ENCODE assay signal across 8 mouse cellular contexts in genomic region chr5:65955343-65956143, GRCm38 (mm10). TPM values are rescaled to one million over a fixed set of nuclear protein-coding genes. Genes with fewer than 3 reads are reported as not detected.
DNase-seq lines count a peak whose midpoint lies in the region; ATAC-seq lines count a peak whose summit lies in the region.

No protein-coding gene starts in this region.

- peak overlapping the region; percentile 33; the same call in 1 of the 2 replicates for H3K27ac ChIP-seq in heart, embryonic 12.5 days (ENCODE audit: poor library complexity, severe bottlenecking)
- H3K27ac ChIP-seq in kidney, embryonic 16.5 days (ENCODE audit: low read length) = no peak overlapping the region

- H3K9me3 ChIP-seq in erythroblast, embryonic 14.5 days (ENCODE audit: control insufficient read depth, low read length) = no peaks in the 10 kb centered on the region
- no peaks in the 10 kb centered on the region for H3K9me3 ChIP-seq in heart, embryonic 12.5 days (replicated peaks)
- H3K9me3 ChIP-seq in kidney, embryonic 16.5 days (ENCODE audit: low read length) = no peaks in the 10 kb centered on the region

- WGBS in heart, embryonic 12.5 days = 28% methylated on average over 23 of the region's 23 CpGs
- 43% methylated on average over 23 of the region's 23 CpGs for WGBS in kidney, embryonic 16.5 days

- no peaks in the 10 kb centered on the region for H3K36me3 ChIP-seq in erythroblast, embryonic 14.5 days (ENCODE audit: control insufficient read depth)
- no peaks in the 10 kb centered on the region for H3K36me3 ChIP-seq in heart, embryonic 12.5 days
- no peaks in the 10 kb centered on the region for H3K36me3 ChIP-seq in kidney, embryonic 16.5 days (ENCODE audit: insufficient read depth, low read length)

- peak overlapping the region; percentile 70 for H3K4me2 ChIP-seq in heart, embryonic 12.5 days
- H3K4me2 ChIP-seq in kidney, embryonic 16.5 days (replicated peaks; ENCODE audit: low read depth, low read length) = peak overlapping the region; percentile 57

- no peak overlapping the region for H3K9ac ChIP-seq in heart, embryonic 12.5 days
- H3K9ac ChIP-seq in kidney, embryonic 16.5 days (replicated peaks; ENCODE audit: low read length) = peak overlapping the region; percentile 9; the same call in 1 of the 2 replicates

- peaks cover 11% of the 10 kb centered on the region for H3K4me1 ChIP-seq in erythroblast, embryonic 14.5 days (ENCODE audit: control insufficient read depth)
- peaks cover 13% of the 10 kb centered on the region for H3K4me1 ChIP-seq in heart, embryonic 12.5 days (replicated peaks)
- peaks cover 8% of the 10 kb centered on the region for H3K4me1 ChIP-seq in kidney, embryonic 16.5 days (ENCODE audit: insufficient read depth, low read length)

- DNase-seq in A20 (ENCODE audit: low read depth, low spot score) (peak; percentile 84), liver (peak; percentile 79)
- DNase-seq in adrenal gland, postnatal 4 days (ENCODE audit: low spot score in 2 of 2) = peak; percentile 53 to 71
- peak; percentile 78 to 92 for DNase-seq in monocyte, adult 2 months (ENCODE audit: low read depth in 1 of 2, low spot score in 2 of 2)
- DNase-seq in spleen, postnatal 14 days (ENCODE audit: low spot score in 2 of 2) = peak; percentile 76 to 85

- ATAC-seq in heart, embryonic 12.5 days (ENCODE audit: insufficient number of reproducible peaks, low FRiP score) = peak; percentile 22
- 0 out of 2 replicates have a peak, but pooled peaks have one; percentile 33 for ATAC-seq in kidney, embryonic 16.5 days (ENCODE audit: low FRiP score, low TSS enrichment)

- H3K27me3 ChIP-seq in erythroblast, embryonic 14.5 days (ENCODE audit: control insufficient read depth) = no peaks in the 10 kb centered on the region
- H3K27me3 ChIP-seq in heart, embryonic 12.5 days (replicated peaks) = no peaks in the 10 kb centered on the region
- H3K27me3 ChIP-seq in kidney, embryonic 16.5 days (ENCODE audit: insufficient read depth, low read length) = no peaks in the 10 kb centered on the region

- peak overlapping the region; percentile 50 for H3K4me3 ChIP-seq in erythroblast, embryonic 14.5 days (replicated peaks)
- peak overlapping the region; percentile 47 for H3K4me3 ChIP-seq in heart, embryonic 12.5 days
- H3K4me3 ChIP-seq in kidney, embryonic 16.5 days (ENCODE audit: low read length) = peak overlapping the region; percentile 40

RNA-seq across cellular contexts. Expression of gene Chrna9, which starts 20.8 kb away (rescaled TPM):
- 1 to 10 TPM in 1 of 2 experiments, under 1 TPM in 1; 0.67 to 1.4 TPM for total RNA-seq in adrenal gland, postnatal 4 days (2021)
- not detected in 2 replicates for polyA plus RNA-seq in erythroblast, embryonic 14.5 days (2012)
- 0.26 TPM in 1 of 2 replicates, not detected in the other for polyA plus RNA-seq in heart, embryonic 12.5 days (2016; fragmentation: Nextera tagmentation; extraction: Ambion mirVana)
- polyA plus RNA-seq in kidney, embryonic 16.5 days (2015; fragmentation: Nextera tagmentation; extraction: Ambion mirVana) = 0.30 and 0.31 TPM in 2 replicates

RNA-seq across cellular contexts. Expression of gene 9130230L23Rik, which starts 48.5 kb away (rescaled TPM):
- under 1 TPM; 0.39 to 0.40 TPM for total RNA-seq in adrenal gland, postnatal 4 days (2021)
- not detected in 2 replicates for polyA plus RNA-seq in erythroblast, embryonic 14.5 days (2012)
- 0.29 and 0.31 TPM in 2 replicates for polyA plus RNA-seq in heart, embryonic 12.5 days (2016; fragmentation: Nextera tagmentation; extraction: Ambion mirVana)
- 0.56 and 1.2 TPM in 2 replicates for polyA plus RNA-seq in kidney, embryonic 16.5 days (2015; fragmentation: Nextera tagmentation; extraction: Ambion mirVana)
